28 mouse cellular contexts compared by ENCODE assay signal in the genomic region with DNA sequence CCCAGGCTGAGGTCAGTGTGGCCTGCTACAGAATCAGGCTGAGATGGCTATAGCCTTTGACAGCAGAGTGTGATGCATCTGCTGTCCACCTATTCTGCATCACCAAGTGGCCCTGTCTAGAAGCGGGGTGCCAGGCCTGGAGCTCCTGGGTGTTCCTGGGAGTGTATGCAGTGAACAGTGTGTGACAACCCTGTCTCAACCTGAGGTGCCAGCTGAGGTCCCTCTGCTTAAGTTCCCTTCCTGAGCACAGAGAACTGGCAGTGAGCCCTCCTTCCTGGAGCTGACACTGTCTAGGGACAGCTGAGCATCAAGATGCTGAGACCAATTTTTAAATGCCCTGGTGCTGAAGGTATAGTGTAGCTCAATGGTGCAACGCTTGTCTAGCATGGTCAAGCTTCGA. TPM values are rescaled to one million over a fixed set of nuclear protein-coding genes. Genes with fewer than 3 reads are reported as not detected.
A peak's percentile ranks its signal among the peaks of the same experiment; 100 is the strongest.
DNase-seq lines count a peak whose midpoint lies in the region; ATAC-seq and TF ChIP-seq lines count a peak whose summit lies in the region.
"Had no signal": no experiment of that assay in that cellular context is flagged by ENCODE, and none has a peak within 500 bp of the region (broad histone marks: within the 10 kb centered on the region; RNA-seq: fewer than 3 reads in every experiment).

No protein-coding gene starts in this region.

- H3K27ac ChIP-seq in forebrain, embryonic 11.5 days (ENCODE audit: low read depth, low read length), result no peak overlapping the region
- H3K27ac ChIP-seq in forebrain, embryonic 15.5 days (replicated peaks), result no peak overlapping the region
- peak overlapping the region; percentile 99; the same call in 1 of the 2 replicates for H3K27ac ChIP-seq in liver, adult 2 months (replicated peaks; ENCODE audit: insufficient read depth, low read depth, low read length)
- no peak overlapping the region for H3K27ac ChIP-seq in liver, embryonic 11.5 days (ENCODE audit: low read depth, low read length)
- H3K27ac ChIP-seq: embryonic facial prominence, embryonic 10.5 days; embryonic facial prominence, embryonic 13.5 days; forebrain, embryonic 13.5 days; heart, embryonic 15.5 days; hindbrain, embryonic 10.5 days; hindbrain, embryonic 13.5 days; intestine, embryonic 15.5 days had no signal

- WGBS in forebrain, embryonic 11.5 days, result 88% methylated on average over 3 of the region's 3 CpGs
- 96% methylated on average over 3 of the region's 3 CpGs for WGBS in forebrain, embryonic 15.5 days
- WGBS in liver, adult 2 months, result 77% methylated on average over 3 of the region's 3 CpGs
- WGBS in liver, embryonic 11.5 days, result 82% methylated on average over 3 of the region's 3 CpGs

- peak; percentile 47 for DNase-seq in forebrain, embryonic 11.5 days (ENCODE audit: low spot score)
- DNase-seq in gastrocnemius, postnatal 25 days, result peak; percentile 70
- DNase-seq in gastrocnemius, postnatal 10 days, result no peak
- peak; percentile 53 for DNase-seq in liver, adult 2 months (ENCODE audit: extremely low read depth, low read depth, low spot score)
- no peak for DNase-seq in liver, embryonic 11.5 days (ENCODE audit: low spot score)
- DNase-seq: adrenal gland, adult 8-10 months; adrenal gland, postnatal 25 days; cerebellum, adult 11-12 months; cerebellum, adult 8-10 months; cerebellum, postnatal 10 days; cerebellum, postnatal 36 days; embryo, embryonic 11 days; forebrain, postnatal 0 days; heart, postnatal 10 days; heart, postnatal 36 days; kidney, adult 11 months had no signal

- H3K9ac ChIP-seq in forebrain, embryonic 11.5 days (ENCODE audit: low read length), result no peak overlapping the region
- H3K9ac ChIP-seq in forebrain, embryonic 15.5 days (replicated peaks), result no peak overlapping the region
- H3K9ac ChIP-seq in liver, adult 2 months (ENCODE audit: low read depth, low read length), result peak overlapping the region; percentile 85
- no peak overlapping the region for H3K9ac ChIP-seq in liver, embryonic 11.5 days (ENCODE audit: low read depth, low read length)
- H3K9ac ChIP-seq: embryonic facial prominence, embryonic 13.5 days; forebrain, embryonic 13.5 days; forebrain, postnatal 0 days; heart, embryonic 15.5 days; hindbrain, embryonic 13.5 days; intestine, embryonic 15.5 days had no signal

- H3K36me3 ChIP-seq in forebrain, embryonic 11.5 days (ENCODE audit: control insufficient read depth, insufficient read depth, low read length), result no peaks in the 10 kb centered on the region
- no peaks in the 10 kb centered on the region for H3K36me3 ChIP-seq in forebrain, embryonic 15.5 days
- H3K36me3 ChIP-seq in liver, adult 2 months (ENCODE audit: control insufficient read depth, insufficient read depth, low read length), result peaks cover 30% of the 10 kb centered on the region
- no peaks in the 10 kb centered on the region for H3K36me3 ChIP-seq in liver, embryonic 11.5 days (ENCODE audit: control insufficient read depth, insufficient read depth, low read length)
- H3K36me3 ChIP-seq: embryonic facial prominence, embryonic 13.5 days; hindbrain, embryonic 10.5 days; intestine, embryonic 15.5 days had no signal

- no peak overlapping the region for H3K4me2 ChIP-seq in forebrain, embryonic 11.5 days (ENCODE audit: low read depth, low read length, severe bottlenecking)
- H3K4me2 ChIP-seq in forebrain, embryonic 15.5 days (replicated peaks), result no peak overlapping the region
- no peak overlapping the region for H3K4me2 ChIP-seq in liver, embryonic 11.5 days
- H3K4me2 ChIP-seq: embryonic facial prominence, embryonic 13.5 days; forebrain, embryonic 13.5 days; heart, embryonic 11.5 days; heart, embryonic 15.5 days; hindbrain, embryonic 13.5 days; intestine, embryonic 15.5 days had no signal

- no peaks in the 10 kb centered on the region for H3K9me3 ChIP-seq in forebrain, embryonic 11.5 days (ENCODE audit: control insufficient read depth, low read length)
- no peaks in the 10 kb centered on the region for H3K9me3 ChIP-seq in forebrain, embryonic 15.5 days
- no peaks in the 10 kb centered on the region for H3K9me3 ChIP-seq in liver, embryonic 11.5 days (ENCODE audit: control insufficient read depth, low read length)
- H3K9me3 ChIP-seq: embryonic facial prominence, embryonic 10.5 days; embryonic facial prominence, embryonic 13.5 days; forebrain, embryonic 13.5 days; heart, embryonic 15.5 days; hindbrain, embryonic 10.5 days; hindbrain, embryonic 13.5 days; intestine, embryonic 15.5 days had no signal

- H3K4me1 ChIP-seq in forebrain, embryonic 11.5 days (replicated peaks; ENCODE audit: control insufficient read depth, insufficient read depth, low read length), result no peaks in the 10 kb centered on the region; the same call in 1 of the 2 replicates
- H3K4me1 ChIP-seq in forebrain, embryonic 15.5 days, result peaks cover 9% of the 10 kb centered on the region
- peaks cover 62% of the 10 kb centered on the region for H3K4me1 ChIP-seq in liver, adult 2 months (ENCODE audit: control insufficient read depth, insufficient read depth, low read length)
- H3K4me1 ChIP-seq in liver, embryonic 11.5 days (replicated peaks; ENCODE audit: control insufficient read depth, insufficient read depth, low read length), result no peaks in the 10 kb centered on the region

- no peak for ATAC-seq in forebrain, embryonic 11.5 days (replicated peaks; ENCODE audit: low FRiP score)
- ATAC-seq in forebrain, embryonic 15.5 days (replicated peaks), result no peak
- ATAC-seq in liver, embryonic 11.5 days (replicated peaks; ENCODE audit: low FRiP score), result no peak
- ATAC-seq: activated CD4-positive, CD25-positive, alpha-beta regulatory T cell, adult 4 months; forebrain, embryonic 13.5 days; forebrain, postnatal 0 days; hindbrain, embryonic 16.5 days; intestine, embryonic 15.5 days had no signal

- TF ChIP-seq POLR2A in liver, adult 2 months (IDR thresholded peaks at IDR 0.05; ENCODE audit: extremely low read depth, insufficient read depth, low read length), result no peak

- no peak for TF ChIP-seq CTCF in liver, adult 2 months (IDR thresholded peaks at IDR 0.05; ENCODE audit: low read depth, low read length)

- H3K4me3 ChIP-seq in forebrain, embryonic 11.5 days (ENCODE audit: low read depth, low read length), result no peak overlapping the region
- H3K4me3 ChIP-seq in forebrain, embryonic 15.5 days, result no peak overlapping the region
- no peak overlapping the region for H3K4me3 ChIP-seq in liver, adult 2 months (ENCODE audit: insufficient read depth, low read depth, low read length)
- no peak overlapping the region for H3K4me3 ChIP-seq in liver, embryonic 11.5 days (ENCODE audit: low read depth, low read length)
- H3K4me3 ChIP-seq: embryonic facial prominence, embryonic 10.5 days; embryonic facial prominence, embryonic 13.5 days; erythroblast, embryonic 14.5 days; forebrain, embryonic 13.5 days; heart, embryonic 15.5 days; hindbrain, embryonic 10.5 days; hindbrain, embryonic 13.5 days; intestine, embryonic 15.5 days had no signal

- no peaks in the 10 kb centered on the region for H3K27me3 ChIP-seq in forebrain, embryonic 11.5 days (ENCODE audit: control insufficient read depth, insufficient read depth, low read length)
- H3K27me3 ChIP-seq in forebrain, embryonic 15.5 days, result no peaks in the 10 kb centered on the region
- no peaks in the 10 kb centered on the region for H3K27me3 ChIP-seq in liver, adult 2 months (ENCODE audit: control insufficient read depth, insufficient read depth, low read length)
- H3K27me3 ChIP-seq in liver, embryonic 11.5 days (replicated peaks; ENCODE audit: control insufficient read depth, insufficient read depth, low read length), result no peaks in the 10 kb centered on the region
- H3K27me3 ChIP-seq: embryonic facial prominence, embryonic 13.5 days; forebrain, embryonic 13.5 days; heart, embryonic 15.5 days; hindbrain, embryonic 13.5 days; intestine, embryonic 15.5 days had no signal

- H3K79me2 ChIP-seq in liver, adult 2 months (ENCODE audit: control insufficient read depth, insufficient read depth, low read length), result peaks cover 26% of the 10 kb centered on the region

RNA-seq across cellular contexts. Expression of gene Klf15, which starts 10.3 kb away (rescaled TPM):
- polyA plus RNA-seq in forebrain, embryonic 11.5 days (2014; fragmentation: Nextera tagmentation; extraction: Ambion mirVana), result 2.8 and 3.0 TPM in 2 replicates
- polyA plus RNA-seq in forebrain, embryonic 15.5 days (2015; fragmentation: Nextera tagmentation; extraction: Ambion mirVana), result 12.9 and 13.1 TPM in 2 replicates
- 10 to 100 TPM; 29.8 to 33.3 TPM for total RNA-seq in gastrocnemius, postnatal 25 days (2021)
- 10 to 100 TPM in 1 of 2 experiments, 1 to 10 TPM in 1; 8.6 to 17.2 TPM for total RNA-seq in gastrocnemius, postnatal 10 days (2021)
- 148 and 168 TPM in 2 replicates for total RNA-seq in liver, adult 2 months (2014; rRNA removed)
- polyA plus RNA-seq in liver, adult 2 months (2012; rRNA removed), result 147 and 252 TPM in 2 replicates
- 10.6 and 12.3 TPM in 2 replicates for polyA plus RNA-seq in liver, embryonic 11.5 days (2014; fragmentation: Nextera tagmentation; extraction: Ambion mirVana)
- polyA plus RNA-seq: activated CD4-positive, CD25-positive, alpha-beta regulatory T cell, adult 4 months; erythroblast, embryonic 14.5 days had no signal

RNA-seq across cellular contexts. Expression of gene Aldh1l1, which starts 13.5 kb away (rescaled TPM):
- polyA plus RNA-seq in forebrain, embryonic 11.5 days (2014; fragmentation: Nextera tagmentation; extraction: Ambion mirVana), result 1.2 and 2.8 TPM in 2 replicates
- polyA plus RNA-seq in forebrain, embryonic 15.5 days (2015; fragmentation: Nextera tagmentation; extraction: Ambion mirVana), result 29.0 and 35.6 TPM in 2 replicates
- total RNA-seq in gastrocnemius, postnatal 25 days (2021), result 1 to 10 TPM; 5.0 to 7.6 TPM
- total RNA-seq in gastrocnemius, postnatal 10 days (2021), result 1 to 10 TPM; 3.3 to 3.7 TPM
- 1,071 and 1,237 TPM in 2 replicates for total RNA-seq in liver, adult 2 months (2014; rRNA removed)
- 834 and 897 TPM in 2 replicates for polyA plus RNA-seq in liver, adult 2 months (2012; rRNA removed)
- 6.5 and 6.6 TPM in 2 replicates for polyA plus RNA-seq in liver, embryonic 11.5 days (2014; fragmentation: Nextera tagmentation; extraction: Ambion mirVana)
- polyA plus RNA-seq: erythroblast, embryonic 14.5 days had no signal

RNA-seq across cellular contexts. Expression of gene Cfap100, which starts 44.1 kb away (rescaled TPM):
- polyA plus RNA-seq in forebrain, embryonic 11.5 days (2014; fragmentation: Nextera tagmentation; extraction: Ambion mirVana), result 1.2 and 1.8 TPM in 2 replicates
- polyA plus RNA-seq in forebrain, embryonic 15.5 days (2015; fragmentation: Nextera tagmentation; extraction: Ambion mirVana), result 3.9 and 5.3 TPM in 2 replicates
- total RNA-seq in gastrocnemius, postnatal 25 days (2021), result 1 to 10 TPM; 1.0 to 1.1 TPM
- under 1 TPM; 0.34 to 0.47 TPM for total RNA-seq in gastrocnemius, postnatal 10 days (2021)
- 0.20 and 0.28 TPM in 2 replicates for total RNA-seq in liver, adult 2 months (2014; rRNA removed)
- 0.17 and 0.33 TPM in 2 replicates for polyA plus RNA-seq in liver, adult 2 months (2012; rRNA removed)
- polyA plus RNA-seq in liver, embryonic 11.5 days (2014; fragmentation: Nextera tagmentation; extraction: Ambion mirVana), result 0.18 TPM in 2 replicates
- polyA plus RNA-seq: erythroblast, embryonic 14.5 days; heart, embryonic 11.5 days had no signal

Comparison
In these comparisons a context has a peak if more than half of its experiments do, and no peak if none do; other contexts are left out.
1. DNase-seq: peak in forebrain, embryonic 11.5 days (single experiment), gastrocnemius, postnatal 25 days (single experiment) and liver, adult 2 months (single experiment); none in gastrocnemius, postnatal 10 days (single experiment) and liver, embryonic 11.5 days (single experiment).
2. RNA of gene Klf15, which starts 10.3 kb away (polyA plus RNA-seq): 147 to 252 TPM in liver, adult 2 months; 12.9 to 13.1 TPM in forebrain, embryonic 15.5 days, 10.6 to 12.3 TPM in liver, embryonic 11.5 days and 2.8 to 3.0 TPM in forebrain, embryonic 11.5 days; every median in the first group is over 10 times any median in the second.
3. RNA of gene Aldh1l1, which starts 13.5 kb away (polyA plus RNA-seq): 834 to 897 TPM in liver, adult 2 months; 29.0 to 35.6 TPM in forebrain, embryonic 15.5 days, 6.5 to 6.6 TPM in liver, embryonic 11.5 days and 1.2 to 2.8 TPM in forebrain, embryonic 11.5 days; every median in the first group is over 10 times any median in the second.